Mouse (Mus musculus) kidney, embryonic 14.5 days (tissue): ENCODE measurements around the gene P2rx1. TPM values are rescaled to one million over a fixed set of nuclear protein-coding genes. Genes with fewer than 3 reads are reported as not detected.

ENCODE experiments used
- ATAC-seq: fragments of 200-750 bp; cut with Nextera tagmentation; 2 replicates; pipeline ENCODE4 v1.8.0; 2017; ENCODE audit warnings: moderate number of reproducible peaks, mild to moderate bottlenecking, moderate TSS enrichment, moderate library complexity; ENCODE audit not compliant: low FRiP score, low TSS enrichment
- H3K27ac ChIP-seq: fragments of 300-500 bp; sonication (generic); 2 replicates; pipeline ENCODE4 v1.5.1; 2014; ENCODE audit warnings: low read depth, mild to moderate bottlenecking, low read length, moderate library complexity, mixed read lengths
- H3K27me3 ChIP-seq: fragments of 300-500 bp; sonication (generic); 2 replicates; pipeline ENCODE4 v1.6.1; 2014; ENCODE audit warnings: mild to moderate bottlenecking, low read length; ENCODE audit not compliant: control insufficient read depth, insufficient read depth
- H3K36me3 ChIP-seq: fragments of 300-500 bp; sonication (generic); 2 replicates; pipeline ENCODE4 v1.6.1; 2014; ENCODE audit warnings: low read length, mixed read lengths; ENCODE audit not compliant: control insufficient read depth, insufficient read depth
- H3K4me1 ChIP-seq: fragments of 300-500 bp; sonication (generic); 2 replicates; pipeline ENCODE4 v1.6.1; 2014; ENCODE audit warnings: low read length, mixed read lengths; ENCODE audit not compliant: control insufficient read depth, insufficient read depth
- H3K4me2 ChIP-seq: fragments of 300-500 bp; sonication (generic); replicated peaks from 2 replicates; pipeline ENCODE4 v1.6.1; 2014; ENCODE audit warnings: low read depth, mild to moderate bottlenecking, low read length
- H3K4me3 ChIP-seq: fragments of 300-500 bp; sonication (generic); 2 replicates; pipeline ENCODE4 v1.5.1; 2014; ENCODE audit warnings: mild to moderate bottlenecking, low read length
- H3K9ac ChIP-seq: fragments of 300-500 bp; sonication (generic); 2 replicates; pipeline ENCODE4 v1.6.1; 2014; ENCODE audit warnings: low read depth, mild to moderate bottlenecking, low read length, moderate library complexity
- H3K9me3 ChIP-seq: fragments of 300-500 bp; sonication (generic); 2 replicates; pipeline ENCODE4 v1.6.1; 2016; ENCODE audit warnings: low read length; ENCODE audit not compliant: control insufficient read depth
- WGBS: fragments of 180-500 bp; shearing (Covaris S2); extraction: QIAGEN DNeasy Blood & Tissue Kit; methylation state at CpG from one replicate; pipeline ENCODE4 v1.1.7; 2014; 5-methylcytosine and 5-hydroxymethylcytosine counted together
- polyA plus RNA-seq: library from polyadenylated mRNA; unstranded; fragments of >200 nt; fragmentation: Nextera tagmentation; extraction: Ambion mirVana; gene quantifications from 2 replicates; pipeline ENCODE4 v1.2.1, GENCODE M21; 2014

The P2rx1 gene
- polyA plus RNA-seq, 1 experiment from 2014 or later = 0.76 TPM

- ATAC-seq = no peak
- WGBS = 67% methylated on average over 13 of the region's 13 CpGs
- H3K36me3 ChIP-seq = no peaks in the 10 kb centered on the region
- H3K4me3 ChIP-seq = no peak overlapping the region
- no peak overlapping the region for H3K27ac ChIP-seq
- no peaks in the 10 kb centered on the region for H3K9me3 ChIP-seq
- H3K27me3 ChIP-seq = no peaks in the 10 kb centered on the region
- peaks cover 9% of the 10 kb centered on the region; the same call in 1 of the 2 replicates for H3K4me1 ChIP-seq
- no peak overlapping the region for H3K9ac ChIP-seq
- H3K4me2 ChIP-seq = no peak overlapping the region
These were observed 1.2 kb upstream of the P2rx1 start for GRCm38 (mm10) chr11:72997529-72998326.

GRCm38 (mm10) chr11:73001029-73001428 is 2.1 kb downstream of the P2rx1 start:
- Histone ChIP-seq H3K9me3 (no peaks in the 10 kb centered on the region), H3K27me3 (no peaks in the 10 kb centered on the region), H3K9ac (no peak overlapping the region), H3K4me2 (no peak overlapping the region), H3K27ac (no peak overlapping the region), H3K36me3 (no peaks in the 10 kb centered on the region), H3K4me3 (no peak overlapping the region), H3K4me1 (peaks cover 9% of the 10 kb centered on the region; the same call in 1 of the 2 replicates)
- WGBS = 7% methylated on average over 6 of the region's 6 CpGs
- 0 out of 2 replicates have a peak, but pooled peaks have one; percentile 25 for ATAC-seq

GRCm38 (mm10) chr11:73006377-73006776 is 7.5 kb downstream of the P2rx1 start:
- Histone ChIP-seq H3K4me2 (no peak overlapping the region), H3K4me3 (no peak overlapping the region), H3K9ac (no peak overlapping the region), H3K27me3 (peaks cover 6% of the 10 kb centered on the region; the same call in 1 of the 2 replicates), H3K27ac (no peak overlapping the region), H3K36me3 (no peaks in the 10 kb centered on the region), H3K4me1 (no peaks in the 10 kb centered on the region), H3K9me3 (no peaks in the 10 kb centered on the region)
- ATAC-seq = peak; percentile 64
- WGBS = 10% methylated on average over 2 of the region's 2 CpGs

- Histone ChIP-seq H3K9ac (no peak overlapping the region), H3K27ac (no peak overlapping the region), H3K9me3 (no peaks in the 10 kb centered on the region), H3K4me2 (no peak overlapping the region), H3K27me3 (peaks cover 6% of the 10 kb centered on the region; the same call in 1 of the 2 replicates), H3K4me1 (no peaks in the 10 kb centered on the region), H3K36me3 (no peaks in the 10 kb centered on the region), H3K4me3 (no peak overlapping the region)
- no peak for ATAC-seq
- 70% methylated on average over 3 of the region's 3 CpGs for WGBS
These were observed 8.2 kb downstream of the P2rx1 start for GRCm38 (mm10) chr11:73007113-73007512.

- WGBS = 62% methylated on average over 11 of the region's 11 CpGs
- Histone ChIP-seq H3K27me3 (peaks cover 6% of the 10 kb centered on the region; the same call in 1 of the 2 replicates), H3K9ac (no peak overlapping the region), H3K4me3 (no peak overlapping the region), H3K4me1 (no peaks in the 10 kb centered on the region), H3K36me3 (no peaks in the 10 kb centered on the region), H3K9me3 (no peaks in the 10 kb centered on the region), H3K27ac (no peak overlapping the region), H3K4me2 (no peak overlapping the region)
- no peak for ATAC-seq
These were observed 9.0 kb downstream of the P2rx1 start for GRCm38 (mm10) chr11:73007698-73008481.

- Histone ChIP-seq H3K4me1 (no peaks in the 10 kb centered on the region), H3K9ac (no peak overlapping the region), H3K36me3 (no peaks in the 10 kb centered on the region), H3K27me3 (peaks cover 6% of the 10 kb centered on the region; the same call in 1 of the 2 replicates), H3K4me3 (no peak overlapping the region), H3K9me3 (no peaks in the 10 kb centered on the region), H3K27ac (no peak overlapping the region), H3K4me2 (no peak overlapping the region)
- 68% methylated on average over 2 of the region's 2 CpGs for WGBS
- ATAC-seq = no peak
These were observed 9.9 kb downstream of the P2rx1 start for GRCm38 (mm10) chr11:73008826-73009225.

- H3K4me3 ChIP-seq = no peak overlapping the region
These were observed 10.8 kb downstream of the P2rx1 start for GRCm38 (mm10) chr11:73009531-73010274.

GRCm38 (mm10) chr11:73013981-73014380 is 15.1 kb downstream of the P2rx1 start:
- no peaks in the 10 kb centered on the region for H3K9me3 ChIP-seq
- peaks cover 12% of the 10 kb centered on the region for H3K27me3 ChIP-seq
- no peaks in the 10 kb centered on the region for H3K36me3 ChIP-seq
- H3K4me2 ChIP-seq = no peak overlapping the region
- no peak overlapping the region for H3K4me3 ChIP-seq
- 71% methylated on average over 5 of the region's 5 CpGs for WGBS
- H3K27ac ChIP-seq = no peak overlapping the region
- no peak for ATAC-seq
- no peak overlapping the region for H3K9ac ChIP-seq
- H3K4me1 ChIP-seq = no peaks in the 10 kb centered on the region

More at GRCm38 (mm10) chr11:73009531-73010274, 10.8 kb downstream of the P2rx1 start:
- no peak overlapping the region for H3K4me2 ChIP-seq
- WGBS = 64% methylated on average over 13 of the region's 13 CpGs
- H3K36me3 ChIP-seq = no peaks in the 10 kb centered on the region
- peaks cover 6% of the 10 kb centered on the region; the same call in 1 of the 2 replicates for H3K27me3 ChIP-seq
- H3K9me3 ChIP-seq = no peaks in the 10 kb centered on the region
- H3K27ac ChIP-seq = no peak overlapping the region
- H3K9ac ChIP-seq = no peak overlapping the region
- no peak for ATAC-seq
- no peaks in the 10 kb centered on the region for H3K4me1 ChIP-seq
